Mouse (Mus musculus) megakaryocyte, embryonic 14.5 days (primary cell): ENCODE measurements around the gene Rab31.

Source experiments
- FLI1 ChIP-seq: IDR thresholded peaks from 2 replicates; pipeline ENCODE4 v1.6.1; 2012; ENCODE audit warnings: low read length, inconsistent platforms, mixed read lengths
- GATA1 ChIP-seq: IDR thresholded peaks from 3 replicates; pipeline ENCODE4 v1.6.1; 2012; ENCODE audit warnings: mixed read lengths, low read length, inconsistent platforms, borderline replicate concordance

DNA sequence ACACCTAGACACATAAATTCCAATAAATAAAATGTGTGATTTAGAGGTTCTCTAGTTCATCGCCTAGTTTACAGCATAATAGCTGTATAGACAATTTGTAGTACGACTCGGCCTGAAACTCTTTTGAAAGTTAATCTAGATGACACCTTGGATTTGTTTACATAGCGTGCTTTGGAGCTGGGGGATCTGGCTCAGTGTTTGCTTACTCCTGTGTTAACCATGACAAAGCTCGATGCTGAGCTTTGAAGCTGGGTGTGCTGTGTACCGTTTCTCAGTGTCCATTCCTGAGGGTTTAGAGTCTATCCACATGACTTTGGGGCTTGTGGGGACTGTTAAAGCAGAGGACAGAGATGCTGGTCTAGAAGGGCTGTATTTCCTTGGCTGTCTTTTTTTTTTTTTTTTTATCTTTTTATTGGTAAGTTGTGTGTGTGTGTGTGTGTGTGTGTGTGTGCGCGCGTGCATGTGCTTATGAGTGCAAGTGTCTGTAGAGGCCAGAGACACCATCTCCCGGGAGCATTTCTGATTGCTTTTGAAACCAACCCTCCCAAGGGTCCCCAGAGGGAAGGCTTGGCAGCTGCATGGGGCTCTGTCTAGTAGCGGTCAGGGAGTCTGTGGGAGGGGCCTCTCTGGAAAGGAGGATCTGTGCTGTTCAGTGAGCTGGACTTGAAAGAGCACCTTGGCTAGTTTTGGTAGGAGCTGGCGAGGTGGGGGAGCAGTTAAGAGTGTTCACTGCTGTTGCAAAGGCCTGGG, 16.2 kb upstream of the Rab31 start:
- TF ChIP-seq GATA1 (no peak), FLI1 (no peak)
